Mouse (Mus musculus): ENCODE measurements around the gene Phf7. TPM values are rescaled to one million over a fixed set of nuclear protein-coding genes. Genes with fewer than 3 reads are reported as not detected.

Gene Phf7
- 7.5 TPM for total RNA-seq (2023)

DNA sequence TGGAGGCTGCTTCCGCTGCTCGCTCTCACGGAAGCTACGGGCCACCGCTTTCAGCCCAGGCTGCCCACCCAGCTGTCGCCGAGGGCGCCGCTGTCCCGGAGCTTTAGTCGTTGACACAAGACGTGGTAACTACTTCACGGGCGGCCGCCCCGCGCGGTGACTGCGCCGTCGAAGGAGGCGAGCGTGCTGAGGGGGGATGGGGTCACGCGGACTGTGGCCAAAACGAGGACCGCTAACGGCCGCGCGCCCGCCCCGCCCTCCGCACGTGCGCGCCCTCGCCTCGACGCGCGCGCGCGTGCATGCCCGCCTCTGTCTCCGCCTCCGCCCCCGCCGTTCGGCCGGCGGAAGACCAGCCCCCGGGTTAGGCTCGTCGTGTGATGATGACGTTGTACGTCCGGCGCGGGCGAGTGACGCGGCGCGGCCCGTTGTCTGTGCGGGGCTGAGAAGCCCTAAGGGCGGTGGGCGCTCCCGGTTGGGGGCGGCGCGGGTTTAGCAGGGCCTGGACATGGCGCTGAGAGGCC, at the start of gene Phf7, which contains the start of gene Bap1:
TSS of gene Phf7 (minus strand) at position 234 of the 521 bp plus-strand sequence.
TSS of gene Bap1 (plus strand) at position 367 of the 521 bp plus-strand sequence.

DNA sequence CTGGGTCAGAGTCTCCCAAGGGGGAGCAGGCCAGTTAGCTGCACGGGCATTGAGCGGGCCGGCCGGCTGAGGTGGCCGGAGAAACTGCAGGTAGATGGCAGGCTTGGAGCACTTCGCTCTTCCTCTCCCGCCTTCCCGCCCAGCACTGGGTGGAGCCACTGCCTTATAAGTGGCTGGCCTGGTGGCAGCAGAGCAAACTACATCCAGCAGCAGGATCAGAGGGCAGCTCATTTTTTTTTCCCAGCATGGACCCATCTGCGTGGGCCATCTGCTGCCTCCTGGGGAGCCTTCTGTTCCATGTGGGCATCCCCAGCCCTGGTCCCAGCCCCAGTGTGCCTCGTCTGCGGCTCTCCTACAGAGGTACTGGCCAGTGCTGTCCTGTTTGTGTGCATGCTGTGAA, 33.5 kb downstream of the Phf7 start, which contains the start of gene Sema3g:
TSS of gene Sema3g (plus strand) at position 195 of the 400 bp plus-strand sequence.

DNA sequence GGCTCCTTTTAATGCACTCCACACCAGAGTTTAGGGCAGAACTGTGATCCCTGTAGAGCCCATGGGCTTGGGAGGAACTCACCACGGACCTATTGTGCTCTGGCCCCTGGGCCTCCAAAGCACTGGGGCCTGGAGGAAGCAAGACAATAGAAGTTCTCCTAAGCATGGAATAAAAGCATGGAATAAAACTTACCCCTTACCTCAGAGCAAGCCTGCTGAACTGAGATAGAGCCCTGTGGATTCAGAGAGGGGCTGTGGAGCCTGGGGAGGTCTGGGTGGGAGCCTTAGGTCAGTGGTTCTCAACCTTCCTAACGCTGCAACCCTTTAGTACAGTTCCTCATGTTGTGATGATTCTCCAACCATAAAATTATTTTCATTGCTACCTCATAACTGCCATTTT, 34.3 kb downstream of the Phf7 start, which contains the start of gene Nisch:
TSS of gene Nisch (minus strand) at position 101 of the 400 bp plus-strand sequence.

DNA sequence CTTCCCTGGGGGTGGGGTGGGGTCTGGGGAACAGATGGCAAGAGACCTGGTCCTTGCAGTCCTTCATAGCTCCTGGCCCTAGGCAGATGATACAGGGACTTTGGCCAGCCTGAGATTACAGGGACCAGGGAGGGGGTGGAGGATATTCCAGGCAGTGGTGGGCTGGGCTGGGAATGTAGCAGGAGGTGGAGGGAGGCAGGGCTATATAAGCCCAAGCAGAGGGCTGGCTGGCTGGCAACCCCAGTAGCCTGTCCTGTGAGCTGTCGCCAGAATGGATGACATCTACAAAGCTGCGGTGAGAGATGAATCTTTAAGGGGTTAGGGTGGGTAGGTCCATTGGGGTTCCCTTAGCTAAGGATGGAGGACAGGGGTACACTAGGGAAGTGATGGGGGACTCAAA, 43.0 kb downstream of the Phf7 start, which contains the start of gene Tnnc1:
TSS of gene Tnnc1 (plus strand) at position 229 of the 400 bp plus-strand sequence.

Other genes with a start within 250 kb of the Phf7 start
- gene Glt8d1, start 249.9 kb downstream of the Phf7 start, total RNA-seq (2023): 9.1 TPM
- 89.0 TPM for gene Spcs1, start 249.6 kb downstream of the Phf7 start, total RNA-seq (2023)
- gene Pbrm1, start 232.2 kb downstream of the Phf7 start, total RNA-seq (2023): 83.9 TPM
- 279 TPM for gene Gnl3, start 232.2 kb downstream of the Phf7 start, total RNA-seq (2023)
- 48.2 TPM for gene Smim4, start 122.4 kb downstream of the Phf7 start, total RNA-seq (2023)
- gene Nt5dc2, start 120.3 kb downstream of the Phf7 start, total RNA-seq (2023): 0.41 TPM
- 1.6 TPM for gene Stab1, start 82.7 kb downstream of the Phf7 start, total RNA-seq (2023)
- not detected for gene Tnnc1, start 43.0 kb downstream of the Phf7 start, total RNA-seq (2023)
- gene Nisch, start 34.4 kb downstream of the Phf7 start, total RNA-seq (2023): 439 TPM
- not detected for gene Sema3g, start 33.5 kb downstream of the Phf7 start, total RNA-seq (2023)
- 113 TPM for gene Bap1, start 133 bp upstream of the Phf7 start, total RNA-seq (2023)
- not detected for gene Dnah1, start 72.6 kb upstream of the Phf7 start, total RNA-seq (2023)
- gene Capn7, start 85.3 kb upstream of the Phf7 start, total RNA-seq (2023): 49.2 TPM
- gene Sh3bp5, start 184.8 kb upstream of the Phf7 start, total RNA-seq (2023): 79.2 TPM
- gene Eaf1, start 243.1 kb upstream of the Phf7 start, total RNA-seq (2023): 34.5 TPM
- 49.0 TPM for gene Mettl6, start 243.7 kb upstream of the Phf7 start, total RNA-seq (2023)